ENCODE assay signal across 32 mouse cellular contexts in the genomic region with DNA sequence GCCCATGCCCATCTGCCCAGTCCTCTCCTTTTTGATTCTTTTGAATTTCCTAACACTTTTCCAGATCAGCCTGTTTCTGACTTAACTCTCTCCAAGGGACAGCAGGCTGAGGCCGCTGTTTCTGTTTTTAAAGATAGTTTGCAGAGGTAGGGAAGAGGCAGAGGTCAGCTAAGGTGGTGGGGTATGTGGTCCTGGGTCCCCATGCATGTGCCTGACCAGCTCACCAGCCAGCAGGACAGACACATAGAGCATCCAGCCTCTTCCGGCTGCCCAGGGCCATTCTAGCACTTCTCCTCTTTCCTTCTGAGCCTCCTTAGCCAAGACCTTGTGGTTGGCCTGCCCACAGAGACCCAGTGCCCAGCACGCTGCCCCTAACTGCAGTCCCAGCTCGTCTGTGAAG. TPM values are rescaled to one million over a fixed set of nuclear protein-coding genes. Genes with fewer than 3 reads are reported as not detected.
DNase-seq lines count a peak whose midpoint lies in the region; ATAC-seq and TF ChIP-seq lines count a peak whose summit lies in the region.
"Had no signal": no experiment of that assay in that cellular context is flagged by ENCODE, and none has a peak within 500 bp of the region (broad histone marks: within the 10 kb centered on the region; RNA-seq: fewer than 3 reads in every experiment).

No protein-coding gene starts in this region.

- DNase-seq in heart, postnatal 4 days, result no peak
- no peak for DNase-seq in neural tube, embryonic 10.5 days (ENCODE audit: extremely low spot score, low spot score)
- no peak for DNase-seq in limb, embryonic 11.5 days (ENCODE audit: low spot score)
- no peak for DNase-seq in gastrocnemius, postnatal 25 days
- DNase-seq: adrenal gland, postnatal 10 days; cerebellum, adult 11 months; cerebellum, adult 9-10 months; gastrocnemius, adult 2 months; heart, adult 2 months; kidney, adult 2 months; kidney, postnatal 10 days; layer of hippocampus, postnatal 36 days; liver; lung, adult 2 months; lung, postnatal 14 days; right cerebral cortex, postnatal 25 days; thymus, adult 2 months; thymus, postnatal 36 days had no signal

- TF ChIP-seq POLR2A in myocyte (IDR thresholded peaks at IDR 0.05; ENCODE audit: insufficient read length, low read depth), result peak; percentile 50

- H3ac ChIP-seq in myocyte (ENCODE audit: control insufficient read depth, insufficient read length), result no peak overlapping the region

- H3K79me2 ChIP-seq in myocyte (ENCODE audit: control insufficient read depth, insufficient read depth), result no peaks in the 10 kb centered on the region

- H3K27me3 ChIP-seq in heart, embryonic 13.5 days (replicated peaks), result no peaks in the 10 kb centered on the region; the same call in 1 of the 2 replicates
- H3K27me3 ChIP-seq in neural tube, embryonic 13.5 days, result no peaks in the 10 kb centered on the region
- no peaks in the 10 kb centered on the region for H3K27me3 ChIP-seq in limb, embryonic 11.5 days (ENCODE audit: control insufficient read depth, insufficient read depth, low read length)
- H3K27me3 ChIP-seq in myocyte (ENCODE audit: control insufficient read depth, insufficient read depth, insufficient read length), result peaks cover 4% of the 10 kb centered on the region
- H3K27me3 ChIP-seq: forebrain, embryonic 15.5 days; hindbrain, embryonic 12.5 days; midbrain, embryonic 15.5 days had no signal

- H3K9me3 ChIP-seq in heart, embryonic 13.5 days, result no peaks in the 10 kb centered on the region
- no peaks in the 10 kb centered on the region for H3K9me3 ChIP-seq in neural tube, embryonic 13.5 days
- H3K9me3 ChIP-seq in limb, embryonic 11.5 days (ENCODE audit: control insufficient read depth, low read length), result no peaks in the 10 kb centered on the region
- H3K9me3 ChIP-seq: forebrain, embryonic 10.5 days; forebrain, embryonic 15.5 days; G1E; hindbrain, embryonic 12.5 days; midbrain, embryonic 10.5 days; midbrain, embryonic 15.5 days had no signal

- WGBS in heart, embryonic 13.5 days, result 57% methylated on average over 4 of the region's 4 CpGs
- 31% methylated on average over 4 of the region's 4 CpGs for WGBS in neural tube, embryonic 13.5 days
- 26% methylated on average over 4 of the region's 4 CpGs for WGBS in limb, embryonic 11.5 days

- no peak for ATAC-seq in heart, embryonic 13.5 days (ENCODE audit: extremely low read depth, insufficient number of reproducible peaks, low FRiP score, low TSS enrichment)
- ATAC-seq in neural tube, embryonic 13.5 days (ENCODE audit: low read depth), result no peak
- ATAC-seq in limb, embryonic 11.5 days (ENCODE audit: insufficient number of reproducible peaks, low FRiP score, low TSS enrichment, low read depth), result no peak
- no peak for ATAC-seq in erythroid progenitor cell, adult 5-6 weeks (replicated peaks; ENCODE audit: low FRiP score, poor library complexity, severe bottlenecking)
- ATAC-seq: forebrain, embryonic 15.5 days; midbrain, embryonic 15.5 days had no signal

- H3K27ac ChIP-seq in heart, embryonic 13.5 days (replicated peaks), result no peak overlapping the region
- 0 out of 2 replicates have a peak overlapping the region, but pooled peaks have one; percentile 18 for H3K27ac ChIP-seq in neural tube, embryonic 13.5 days (replicated peaks)
- peak overlapping the region; percentile 10; the same call in 1 of the 2 replicates for H3K27ac ChIP-seq in limb, embryonic 11.5 days (replicated peaks; ENCODE audit: low read depth, low read length)
- H3K27ac ChIP-seq: forebrain, embryonic 10.5 days; forebrain, embryonic 15.5 days; gastrocnemius, adult 2 months; heart, adult 2 months; liver, embryonic 14.5 days; midbrain, embryonic 10.5 days; midbrain, embryonic 15.5 days had no signal

- H3K4me1 ChIP-seq in heart, embryonic 13.5 days, result peaks cover 37% of the 10 kb centered on the region
- H3K4me1 ChIP-seq in neural tube, embryonic 13.5 days (replicated peaks), result peaks cover 15% of the 10 kb centered on the region
- peaks cover 10% of the 10 kb centered on the region for H3K4me1 ChIP-seq in limb, embryonic 11.5 days (ENCODE audit: control insufficient read depth, insufficient read depth, low read length)
- H3K4me1 ChIP-seq: forebrain, embryonic 10.5 days; midbrain, embryonic 15.5 days had no signal

- no peaks in the 10 kb centered on the region for H3K36me3 ChIP-seq in heart, embryonic 13.5 days
- no peaks in the 10 kb centered on the region for H3K36me3 ChIP-seq in neural tube, embryonic 13.5 days
- H3K36me3 ChIP-seq in limb, embryonic 11.5 days (ENCODE audit: control insufficient read depth, insufficient read depth, low read length), result no peaks in the 10 kb centered on the region
- peaks cover 6% of the 10 kb centered on the region for H3K36me3 ChIP-seq in myocyte (ENCODE audit: control insufficient read depth, insufficient read depth)
- H3K36me3 ChIP-seq: forebrain, embryonic 10.5 days; forebrain, embryonic 15.5 days; G1E; hindbrain, embryonic 12.5 days; midbrain, embryonic 10.5 days; midbrain, embryonic 15.5 days had no signal

- H3K4me3 ChIP-seq in heart, embryonic 13.5 days, result no peak overlapping the region
- H3K4me3 ChIP-seq in neural tube, embryonic 13.5 days, result no peak overlapping the region
- H3K4me3 ChIP-seq in limb, embryonic 11.5 days (ENCODE audit: low read depth, low read length), result no peak overlapping the region
- no peak overlapping the region for H3K4me3 ChIP-seq in myocyte
- H3K4me3 ChIP-seq: forebrain, embryonic 10.5 days; forebrain, embryonic 15.5 days; gastrocnemius, adult 2 months; heart, adult 2 months; hindbrain, embryonic 12.5 days; midbrain, embryonic 10.5 days; midbrain, embryonic 15.5 days had no signal

- H3K4me2 ChIP-seq in heart, embryonic 13.5 days, result no peak overlapping the region
- H3K4me2 ChIP-seq in neural tube, embryonic 13.5 days, result no peak overlapping the region
- H3K4me2 ChIP-seq in limb, embryonic 11.5 days (ENCODE audit: low read depth, severe bottlenecking), result peak overlapping the region; percentile 2; the same call in 1 of the 2 replicates
- peak overlapping the region; percentile 39 for H3K4me2 ChIP-seq in myocyte (ENCODE audit: low read depth)
- H3K4me2 ChIP-seq: forebrain, embryonic 15.5 days; hindbrain, embryonic 12.5 days; midbrain, embryonic 15.5 days had no signal

- 0 out of 2 replicates have a peak overlapping the region, but pooled peaks have one; percentile 33 for H3K9ac ChIP-seq in heart, embryonic 13.5 days
- no peak overlapping the region for H3K9ac ChIP-seq in neural tube, embryonic 13.5 days
- H3K9ac ChIP-seq in limb, embryonic 11.5 days (ENCODE audit: low read length), result peak overlapping the region; percentile 9
- H3K9ac ChIP-seq: forebrain, embryonic 15.5 days; hindbrain, embryonic 12.5 days; liver, embryonic 14.5 days; midbrain, embryonic 15.5 days had no signal

TF ChIP-seq in myocyte, 11 proteins besides CTCF, POLR2A, EP300 and RAD21:
- TF ChIP-seq MYOD1 (IDR thresholded peaks at IDR 0.05; ENCODE audit: control insufficient read depth in 1 of 3, insufficient read length in 2 of 3, low read depth in 2 of 3), result peak in 1 of 3 experiments; percentile 36
- no peak for TF ChIP-seq CEBPB (IDR thresholded peaks at IDR 0.05; ENCODE audit: insufficient read depth, poor library complexity, severe bottlenecking)
- TF ChIP-seq POLR2AphosphoS2 (IDR thresholded peaks at IDR 0.05; ENCODE audit: insufficient read length, low read depth), result peak; percentile 95

RNA-seq across cellular contexts. Expression of a gene that starts 13.7 kb away (rescaled TPM):
- polyA plus RNA-seq in heart, embryonic 13.5 days (2015; fragmentation: Nextera tagmentation; extraction: Ambion mirVana), result 0.41 and 1.2 TPM in 2 replicates
- total RNA-seq in heart, postnatal 4 days (2021), result not detected
- polyA plus RNA-seq in neural tube, embryonic 13.5 days (2015; fragmentation: Nextera tagmentation; extraction: Ambion mirVana), result 1.3 and 5.9 TPM in 2 replicates
- 5.7 and 6.2 TPM in 2 replicates for polyA plus RNA-seq in limb, embryonic 11.5 days (2014; fragmentation: Nextera tagmentation; extraction: Ambion mirVana)
- polyA plus RNA-seq in myocyte (2012; fragmentation: generic; extraction: Trizol), result 1,410 TPM
- not detected in 2 replicates for total RNA-seq in erythroid progenitor cell, adult 5-6 weeks (2015; ENCODE audit: low replicate concordance)
- total RNA-seq in erythroid progenitor cell, adult 5-6 weeks (2017; ENCODE audit: low replicate concordance), result not detected in 2 replicates
- total RNA-seq in gastrocnemius, postnatal 25 days (2021), result 10 to 100 TPM in 1 of 2 experiments, 1 to 10 TPM in 1; 4.8 to 14.4 TPM
- total RNA-seq: common myeloid progenitor, adult 5-6 weeks; heart, adult 2 months; heart, postnatal 25 days; megakaryocyte progenitor cell, adult 5-6 weeks had no signal
- polyA plus RNA-seq: forebrain, embryonic 10.5 days; G1E; liver, embryonic 14.5 days; midbrain, embryonic 10.5 days had no signal

RNA-seq across cellular contexts. Expression of a gene that starts 20.9 kb away (rescaled TPM):
- 11.2 and 11.6 TPM in 2 replicates for polyA plus RNA-seq in heart, embryonic 13.5 days (2015; fragmentation: Nextera tagmentation; extraction: Ambion mirVana)
- 10 to 100 TPM; 10.6 to 11.4 TPM for total RNA-seq in heart, postnatal 4 days (2021)
- 9.1 and 9.2 TPM in 2 replicates for polyA plus RNA-seq in neural tube, embryonic 13.5 days (2015; fragmentation: Nextera tagmentation; extraction: Ambion mirVana)
- polyA plus RNA-seq in limb, embryonic 11.5 days (2014; fragmentation: Nextera tagmentation; extraction: Ambion mirVana), result 9.4 and 10.2 TPM in 2 replicates
- 17.6 TPM for polyA plus RNA-seq in myocyte (2012; fragmentation: generic; extraction: Trizol)
- not detected in 2 replicates for total RNA-seq in erythroid progenitor cell, adult 5-6 weeks (2015; ENCODE audit: low replicate concordance)
- total RNA-seq in erythroid progenitor cell, adult 5-6 weeks (2017; ENCODE audit: low replicate concordance), result not detected in 2 replicates
- total RNA-seq in gastrocnemius, postnatal 25 days (2021), result 1 to 10 TPM; 8.2 to 8.7 TPM
- total RNA-seq: common myeloid progenitor, adult 5-6 weeks; megakaryocyte progenitor cell, adult 5-6 weeks had no signal
- polyA plus RNA-seq: G1E had no signal

RNA-seq across cellular contexts. Expression of a gene that starts 30.5 kb away (rescaled TPM):
- polyA plus RNA-seq in heart, embryonic 13.5 days (2015; fragmentation: Nextera tagmentation; extraction: Ambion mirVana), result 0.18 TPM in 1 of 2 replicates, not detected in the other
- total RNA-seq in heart, postnatal 4 days (2021), result under 1 TPM; 0.18 to 0.24 TPM
- 8.3 and 9.3 TPM in 2 replicates for polyA plus RNA-seq in neural tube, embryonic 13.5 days (2015; fragmentation: Nextera tagmentation; extraction: Ambion mirVana)
- 0.72 and 1.3 TPM in 2 replicates for polyA plus RNA-seq in limb, embryonic 11.5 days (2014; fragmentation: Nextera tagmentation; extraction: Ambion mirVana)
- polyA plus RNA-seq in myocyte (2012; fragmentation: generic; extraction: Trizol), result 102 TPM
- total RNA-seq in erythroid progenitor cell, adult 5-6 weeks (2015; ENCODE audit: low replicate concordance), result 1.4 TPM in 1 of 2 replicates, not detected in the other
- 0.68 and 2.2 TPM in 2 replicates for total RNA-seq in erythroid progenitor cell, adult 5-6 weeks (2017; ENCODE audit: low replicate concordance)
- under 1 TPM; 0.10 to 0.16 TPM for total RNA-seq in gastrocnemius, postnatal 25 days (2021)
- total RNA-seq: gastrocnemius, adult 2 months had no signal
- polyA plus RNA-seq: G1E had no signal

RNA-seq across cellular contexts. Expression of a gene that starts 48.5 kb away (rescaled TPM):
- 35.9 and 43.2 TPM in 2 replicates for polyA plus RNA-seq in heart, embryonic 13.5 days (2015; fragmentation: Nextera tagmentation; extraction: Ambion mirVana)
- 10 to 100 TPM; 28.0 to 29.7 TPM for total RNA-seq in heart, postnatal 4 days (2021)
- 114 and 120 TPM in 2 replicates for polyA plus RNA-seq in neural tube, embryonic 13.5 days (2015; fragmentation: Nextera tagmentation; extraction: Ambion mirVana)
- polyA plus RNA-seq in limb, embryonic 11.5 days (2014; fragmentation: Nextera tagmentation; extraction: Ambion mirVana), result 86.7 and 92.9 TPM in 2 replicates
- polyA plus RNA-seq in myocyte (2012; fragmentation: generic; extraction: Trizol), result 22.8 TPM
- 4.0 and 6.7 TPM in 2 replicates for total RNA-seq in erythroid progenitor cell, adult 5-6 weeks (2015; ENCODE audit: low replicate concordance)
- 1.1 and 2.1 TPM in 2 replicates for total RNA-seq in erythroid progenitor cell, adult 5-6 weeks (2017; ENCODE audit: low replicate concordance)
- 10 to 100 TPM; 27.9 to 30.2 TPM for total RNA-seq in gastrocnemius, postnatal 25 days (2021)

Comparison
In these comparisons a context has a peak if more than half of its experiments do, and no peak if none do; other contexts are left out.
1. H3K4me2 ChIP-seq: peak in limb, embryonic 11.5 days (single experiment) and myocyte (single experiment); none in heart, embryonic 13.5 days (single experiment) and neural tube, embryonic 13.5 days (single experiment).
2. RNA of a gene that starts 13.7 kb away (polyA plus RNA-seq): 1,410 TPM in myocyte (single experiment); 5.7 to 6.2 TPM in limb, embryonic 11.5 days, 1.3 to 5.9 TPM in neural tube, embryonic 13.5 days and 0.41 to 1.2 TPM in heart, embryonic 13.5 days; every median in the first group is over 100 times any median in the second.